Mouse (Mus musculus) neural tube, embryonic 14.5 days (tissue): ENCODE data around the gene Lrit3. TPM values are rescaled to one million over a fixed set of nuclear protein-coding genes. Genes with fewer than 3 reads are reported as not detected.
A peak's percentile ranks its signal among the peaks of the same experiment; 100 is the strongest.

Experiments
- ATAC-seq: fragments of 200-750 bp; cut with Nextera tagmentation; 2 replicates; pipeline ENCODE4 v1.8.0; 2017; ENCODE audit warnings: low read depth, mild to moderate bottlenecking, moderate TSS enrichment, moderate library complexity
- H3K27ac ChIP-seq: fragments of 300-500 bp; sonication (generic); 2 replicates; pipeline ENCODE4 v1.5.1; 2014; ENCODE audit warnings: low read depth, mild to moderate bottlenecking, control low read depth, low read length, moderate library complexity, mixed read lengths
- H3K27me3 ChIP-seq: fragments of 300-500 bp; sonication (generic); 2 replicates; pipeline ENCODE4 v1.6.1; 2014; ENCODE audit warnings: low read length; ENCODE audit not compliant: control insufficient read depth, insufficient read depth
- H3K36me3 ChIP-seq: fragments of 300-500 bp; sonication (generic); 2 replicates; pipeline ENCODE4 v1.6.1; 2014; ENCODE audit warnings: low read length, mixed read lengths; ENCODE audit not compliant: control insufficient read depth, insufficient read depth
- H3K4me1 ChIP-seq: fragments of 300-500 bp; sonication (generic); 2 replicates; pipeline ENCODE4 v1.6.1; 2014; ENCODE audit warnings: low read length; ENCODE audit not compliant: control insufficient read depth, insufficient read depth
- H3K4me2 ChIP-seq: fragments of 300-500 bp; sonication (generic); 2 replicates; pipeline ENCODE4 v1.6.1; 2014; ENCODE audit warnings: mild to moderate bottlenecking, low read depth, low read length, control low read depth
- H3K4me3 ChIP-seq: fragments of 300-500 bp; sonication (generic); 2 replicates; pipeline ENCODE4 v1.5.1; 2014; ENCODE audit warnings: low read depth, low read length, control low read depth, mixed read lengths
- H3K9ac ChIP-seq: fragments of 300-500 bp; sonication (generic); replicated peaks from 2 replicates; pipeline ENCODE4 v1.6.1; 2014; ENCODE audit warnings: low read depth, mild to moderate bottlenecking, control low read depth, low read length, mixed read lengths
- H3K9me3 ChIP-seq: fragments of 300-500 bp; sonication (generic); 2 replicates; pipeline ENCODE4 v1.6.1; 2016; ENCODE audit warnings: low read length; ENCODE audit not compliant: control insufficient read depth
- WGBS: fragments of 180-500 bp; shearing (Covaris S2); extraction: QIAGEN DNeasy Blood & Tissue Kit; methylation state at CpG from one replicate; pipeline ENCODE4 v1.1.7; 2014; 5-methylcytosine and 5-hydroxymethylcytosine counted together
- polyA plus RNA-seq: library from polyadenylated mRNA; unstranded; fragments of >200 nt; fragmentation: Nextera tagmentation; extraction: Ambion mirVana; gene quantifications from 2 replicates; pipeline ENCODE4 v1.2.1, GENCODE M21; 2014

Lrit3 gene
- polyA plus RNA-seq: not detected in 2 replicates

GRCm38 (mm10) chr3:129803765-129804164 lies at the start of gene Lrit3:
Lrit3 (minus strand) TSS chr3:129804030.
- Histone ChIP-seq H3K4me3 (no peak within 1 kb of the TSS), H3K27me3 (no peaks in the 10 kb centered on the region), H3K4me1 (no peaks in the 10 kb centered on the region), H3K36me3 (no peaks in the 10 kb centered on the region), H3K4me2 (no peak within 1 kb of the TSS), H3K27ac (no peak within 1 kb of the TSS), H3K9me3 (no peaks in the 10 kb centered on the region), H3K9ac (no peak within 1 kb of the TSS)
- ATAC-seq: no peak
- 84% methylated on average over 10 of the region's 10 CpGs for WGBS

GRCm38 (mm10) chr3:129846846-129847245 lies 43.0 kb upstream of the Lrit3 start:
- Histone ChIP-seq H3K4me2 (no peak overlapping the region), H3K9ac (no peak overlapping the region)
- WGBS: 87% methylated on average over 7 of the region's 7 CpGs

GRCm38 (mm10) chr3:129845868-129846267 lies 42.0 kb upstream of the Lrit3 start:
- 97% methylated on average over 2 of the region's 2 CpGs for WGBS
- no peaks in the 10 kb centered on the region for H3K4me1 ChIP-seq
- no peak overlapping the region for H3K9ac ChIP-seq
- H3K4me3 ChIP-seq: no peak overlapping the region
- no peak overlapping the region for H3K4me2 ChIP-seq
- no peak overlapping the region for H3K27ac ChIP-seq
- H3K9me3 ChIP-seq: no peaks in the 10 kb centered on the region
- H3K27me3 ChIP-seq: no peaks in the 10 kb centered on the region
- no peak for ATAC-seq
- H3K36me3 ChIP-seq: no peaks in the 10 kb centered on the region

More at GRCm38 (mm10) chr3:129846846-129847245, 43.0 kb upstream of the Lrit3 start:
- H3K4me1 ChIP-seq: no peaks in the 10 kb centered on the region
- no peaks in the 10 kb centered on the region for H3K9me3 ChIP-seq
- H3K27ac ChIP-seq: no peak overlapping the region
- H3K27me3 ChIP-seq: no peaks in the 10 kb centered on the region
- no peaks in the 10 kb centered on the region for H3K36me3 ChIP-seq
- ATAC-seq: no peak
- H3K4me3 ChIP-seq: no peak overlapping the region

GRCm38 (mm10) chr3:129838017-129838416 lies 34.2 kb upstream of the Lrit3 start:
- H3K36me3 ChIP-seq: no peaks in the 10 kb centered on the region
- H3K9me3 ChIP-seq: no peaks in the 10 kb centered on the region
- no peak for ATAC-seq
- 46% methylated on average over 7 of the region's 7 CpGs for WGBS
- H3K4me3 ChIP-seq: no peak overlapping the region
- no peak overlapping the region for H3K4me2 ChIP-seq
- no peaks in the 10 kb centered on the region for H3K4me1 ChIP-seq
- no peak overlapping the region for H3K27ac ChIP-seq
- no peak overlapping the region for H3K9ac ChIP-seq
- no peaks in the 10 kb centered on the region for H3K27me3 ChIP-seq

- H3K27me3 ChIP-seq: no peaks in the 10 kb centered on the region
- 95% methylated on average over 6 of the region's 6 CpGs for WGBS
- H3K9ac ChIP-seq: no peak overlapping the region
- no peak overlapping the region for H3K27ac ChIP-seq
- no peak for ATAC-seq
- H3K4me2 ChIP-seq: no peak overlapping the region
- no peaks in the 10 kb centered on the region for H3K9me3 ChIP-seq
- no peak overlapping the region for H3K4me3 ChIP-seq
- H3K36me3 ChIP-seq: no peaks in the 10 kb centered on the region
- no peaks in the 10 kb centered on the region for H3K4me1 ChIP-seq
Observed at GRCm38 (mm10) chr3:129836965-129837364, 33.1 kb upstream of the Lrit3 start.

GRCm38 (mm10) chr3:129836051-129836697 lies 32.3 kb upstream of the Lrit3 start:
- Histone ChIP-seq H3K4me3 (no peak overlapping the region), H3K4me1 (no peaks in the 10 kb centered on the region), H3K27me3 (no peaks in the 10 kb centered on the region), H3K9ac (no peak overlapping the region; the same call in 1 of the 2 replicates), H3K4me2 (no peak overlapping the region), H3K27ac (no peak overlapping the region), H3K9me3 (no peaks in the 10 kb centered on the region), H3K36me3 (no peaks in the 10 kb centered on the region)
- WGBS: 24% methylated on average over 11 of the region's 11 CpGs
- ATAC-seq: no peak

- H3K36me3 ChIP-seq: no peaks in the 10 kb centered on the region
- H3K27ac ChIP-seq: no peak within 1 kb of the TSS
- no peaks in the 10 kb centered on the region for H3K4me1 ChIP-seq
- H3K9me3 ChIP-seq: no peaks in the 10 kb centered on the region
- ATAC-seq: no peak
- no peak within 1 kb of the TSS; the same call in 1 of the 2 replicates for H3K9ac ChIP-seq
- no peaks in the 10 kb centered on the region for H3K27me3 ChIP-seq
- no peak within 1 kb of the TSS for H3K4me3 ChIP-seq
- no peak within 1 kb of the TSS for H3K4me2 ChIP-seq
- 82% methylated on average over 6 of the region's 6 CpGs for WGBS
Observed at GRCm38 (mm10) chr3:129835388-129835934, 31.6 kb upstream of the Lrit3 start, which contains the start of gene Cfi. Cfi (plus strand) TSS chr3:129835884.

GRCm38 (mm10) chr3:129831035-129831568 lies 27.3 kb upstream of the Lrit3 start, which contains the start of gene Gar1:
Gar1 (minus strand) TSS chr3:129831396.
- peaks cover 11% of the 10 kb centered on the region for H3K4me1 ChIP-seq
- WGBS: under 1% methylated on average over 55 of the region's 60 CpGs
- ATAC-seq: peak; percentile 96
- H3K4me2 ChIP-seq: peak within 1 kb of the TSS; percentile 68
- H3K9me3 ChIP-seq: no peaks in the 10 kb centered on the region
- H3K4me3 ChIP-seq: peak within 1 kb of the TSS; percentile 90
- no peaks in the 10 kb centered on the region for H3K27me3 ChIP-seq
- peak within 1 kb of the TSS; percentile 93 for H3K27ac ChIP-seq
- H3K36me3 ChIP-seq: no peaks in the 10 kb centered on the region; the same call in 1 of the 2 replicates
- peak within 1 kb of the TSS; percentile 62 for H3K9ac ChIP-seq

GRCm38 (mm10) chr3:129830626-129831025 lies 26.8 kb upstream of the Lrit3 start:
- no peak for ATAC-seq
- Histone ChIP-seq H3K9me3 (no peaks in the 10 kb centered on the region), H3K4me2 (peak overlapping the region; percentile 68), H3K9ac (peak overlapping the region; percentile 62), H3K4me1 (peaks cover 11% of the 10 kb centered on the region), H3K27me3 (no peaks in the 10 kb centered on the region), H3K36me3 (no peaks in the 10 kb centered on the region; the same call in 1 of the 2 replicates), H3K4me3 (peak overlapping the region; percentile 90), H3K27ac (peak overlapping the region; percentile 93)
- under 1% methylated on average over 44 of the region's 45 CpGs for WGBS
